Mouse (Mus musculus): ENCODE measurements around the gene Slc35e3.
"Not testable (repeated sequence)": the region's sequence is repeated elsewhere in the genome, so short reads cannot be mapped to it uniquely, and the experiment has no call there.

Slc35e3 gene

DNA sequence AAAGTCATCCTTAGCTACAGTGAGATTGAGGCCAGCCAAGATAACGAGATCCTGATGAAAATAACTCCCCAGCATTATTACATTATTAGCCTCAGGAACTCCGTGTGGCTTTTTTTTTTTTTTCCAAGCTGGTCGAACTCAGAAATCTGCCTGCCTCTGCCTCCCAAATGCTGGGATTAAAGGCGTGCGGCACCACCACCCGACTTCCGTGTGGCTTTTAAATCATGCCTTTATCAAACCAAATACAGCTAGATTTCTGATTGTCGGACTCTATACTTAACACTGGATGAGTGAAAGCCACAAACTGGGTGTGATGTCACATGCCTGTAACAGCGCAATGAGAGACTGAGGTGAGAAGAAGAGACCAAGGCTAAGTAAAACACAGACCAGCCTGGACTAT is 33.3 kb downstream of the Slc35e3 start:
- DNase-seq (ENCODE audit: extremely low spot score), result no peak

DNA sequence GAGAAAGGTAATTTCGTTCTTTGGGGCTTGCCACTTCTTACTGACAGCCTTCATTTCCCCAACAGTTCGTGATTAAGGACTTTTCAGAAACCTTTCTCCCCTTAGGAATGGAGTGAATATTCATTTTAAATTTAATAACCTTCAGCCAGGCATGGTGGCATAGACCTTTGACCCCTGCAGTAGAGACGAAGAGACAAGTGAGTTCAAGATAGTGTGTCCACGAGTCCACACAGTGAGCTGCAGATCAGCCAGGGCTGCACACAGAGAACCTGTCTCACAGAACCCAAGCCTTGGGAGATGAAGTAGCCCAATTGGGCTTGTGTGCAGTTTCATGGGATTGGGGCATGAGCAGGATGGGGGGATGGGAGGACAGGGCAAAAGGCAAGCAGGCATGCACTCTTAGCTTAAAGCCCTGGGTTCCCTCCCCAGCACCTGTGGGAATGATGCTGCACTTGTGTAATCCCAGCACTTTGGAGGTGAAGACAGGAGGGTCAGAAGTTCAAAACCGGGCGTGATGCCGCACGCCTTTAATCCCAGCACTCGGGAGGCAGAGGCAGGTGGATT is 33.9 kb downstream of the Slc35e3 start:
- no peak for DNase-seq (ENCODE audit: extremely low spot score)

DNA sequence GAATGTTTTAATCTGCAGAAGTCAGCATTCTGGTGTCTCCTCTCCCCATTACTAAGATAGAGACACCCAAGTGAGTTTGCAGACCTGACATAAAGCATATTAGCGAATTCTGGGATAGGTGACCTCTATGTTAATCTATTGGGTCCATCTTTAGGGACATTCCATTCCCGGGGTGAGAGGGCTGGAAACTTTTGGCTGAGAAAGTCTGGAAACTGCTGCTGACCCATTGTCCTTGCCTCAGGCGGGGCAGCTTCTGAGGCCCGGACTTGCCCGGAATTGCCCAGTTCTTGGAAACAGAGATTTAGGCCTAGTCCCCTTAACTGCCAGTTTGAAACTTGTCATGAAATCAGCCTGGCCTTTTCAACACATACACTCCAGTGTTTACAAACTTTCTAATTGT is 34.8 kb downstream of the Slc35e3 start:
- no peak for DNase-seq (ENCODE audit: extremely low spot score)

DNA sequence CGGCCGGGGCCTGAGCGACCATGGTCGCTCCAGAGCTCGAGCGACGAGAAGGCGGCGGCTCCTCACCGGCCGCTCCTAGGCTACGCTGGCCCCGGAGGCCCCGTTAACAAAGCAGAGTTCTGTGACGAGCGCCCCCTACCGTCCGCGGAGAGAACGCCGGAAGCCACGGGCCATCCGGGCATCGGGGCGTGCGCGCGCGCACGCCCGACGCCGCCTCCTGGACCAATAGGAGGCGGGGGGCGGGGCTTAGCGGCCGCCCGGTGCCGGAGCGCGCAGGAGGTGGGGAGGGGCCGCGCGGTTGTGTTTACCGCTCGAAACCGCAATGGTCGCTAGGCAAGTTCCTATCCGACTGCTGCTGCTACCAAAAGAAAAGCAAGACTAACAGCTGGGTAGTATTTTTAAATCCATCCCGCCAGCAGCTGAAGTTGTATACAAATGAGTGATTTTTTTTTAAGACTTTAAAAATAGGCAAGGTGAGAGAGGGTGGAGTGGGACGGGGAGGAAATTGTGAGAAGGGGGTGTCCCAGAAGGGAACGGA is 35.5 kb downstream of the Slc35e3 start, which contains the start of gene Mdm2:
Gene Mdm2 (minus strand): TSS at position 155 of the 538 bp plus-strand sequence.
- DNase-seq (ENCODE audit: extremely low spot score), result peak; percentile 96

DNA sequence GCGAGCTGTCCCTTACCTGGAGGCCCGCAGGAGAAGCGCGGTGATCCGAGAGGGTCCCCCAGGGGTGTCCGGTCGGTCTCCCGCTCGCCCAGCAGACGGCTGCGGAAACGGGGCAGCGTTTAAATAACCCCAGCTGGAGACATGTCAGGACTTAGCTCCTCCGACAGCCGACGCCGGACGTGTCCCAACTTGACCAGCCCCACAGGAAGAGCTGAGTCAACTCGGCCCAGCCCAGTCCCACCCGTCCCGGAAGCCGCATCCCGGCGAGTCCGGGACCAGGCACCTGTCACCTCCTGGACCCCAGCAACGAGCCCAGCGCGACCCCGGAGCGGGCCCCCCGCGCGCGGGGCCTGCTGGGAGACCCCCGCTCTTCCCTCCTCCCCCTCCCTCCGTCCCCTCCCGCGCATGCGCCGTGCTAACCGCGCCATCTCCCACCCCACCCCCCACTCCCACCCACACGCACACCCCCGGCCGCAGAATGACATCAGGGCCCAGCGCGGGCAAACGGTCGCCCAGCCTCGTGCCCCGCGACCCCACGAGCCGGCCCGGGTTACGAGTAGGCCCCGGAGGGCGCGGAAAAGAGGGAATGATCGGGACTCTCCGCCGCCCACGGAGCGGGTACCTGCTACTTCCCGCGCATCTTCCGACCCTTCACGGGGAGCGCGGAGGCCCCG is 36.1 kb downstream of the Slc35e3 start:
- peak; percentile 89 for DNase-seq (ENCODE audit: extremely low spot score)

DNA sequence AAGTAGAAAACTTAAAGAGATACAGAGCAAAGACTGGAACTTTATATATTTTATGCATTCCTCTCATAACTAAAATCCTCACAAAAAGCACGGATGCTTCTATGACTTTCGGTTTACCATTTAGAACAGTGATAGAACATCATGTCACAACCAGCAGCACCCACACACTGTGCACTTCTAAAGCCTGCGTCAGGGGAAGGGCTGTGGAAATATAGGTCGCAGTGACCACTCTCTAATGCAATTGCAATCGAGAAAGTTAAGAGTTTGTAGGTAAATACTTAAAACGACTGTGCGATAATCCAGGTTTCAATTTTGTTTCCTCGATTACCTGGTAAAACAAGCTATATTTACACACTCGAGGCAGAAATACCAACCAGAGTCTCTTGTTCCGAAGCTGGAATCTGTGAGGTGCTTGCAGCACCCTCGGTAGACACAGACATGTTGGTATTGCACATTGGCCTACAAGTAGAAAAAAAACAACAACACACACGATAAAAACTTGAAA is 36.8 kb downstream of the Slc35e3 start:
- no peak for DNase-seq (ENCODE audit: extremely low spot score)

DNA sequence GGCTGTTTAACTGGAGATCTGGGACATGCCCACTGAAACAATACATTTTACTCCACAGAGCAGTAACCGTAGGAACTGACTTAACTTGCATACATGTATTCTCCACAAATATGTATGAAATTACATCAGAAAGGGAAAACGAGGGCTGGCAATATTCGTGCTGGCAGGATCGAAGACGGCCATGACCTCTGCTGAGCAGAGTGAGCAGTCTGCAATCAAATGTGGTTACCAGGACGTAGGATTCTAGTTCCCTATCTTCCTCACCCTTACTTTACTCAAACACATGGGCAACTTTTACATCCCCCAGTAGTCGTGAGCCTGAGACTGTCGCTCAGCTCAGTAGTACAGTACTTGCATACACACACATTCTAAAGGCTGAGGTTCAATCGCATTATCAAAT is 37.3 kb downstream of the Slc35e3 start:
- no peak for DNase-seq (ENCODE audit: extremely low spot score)

DNA sequence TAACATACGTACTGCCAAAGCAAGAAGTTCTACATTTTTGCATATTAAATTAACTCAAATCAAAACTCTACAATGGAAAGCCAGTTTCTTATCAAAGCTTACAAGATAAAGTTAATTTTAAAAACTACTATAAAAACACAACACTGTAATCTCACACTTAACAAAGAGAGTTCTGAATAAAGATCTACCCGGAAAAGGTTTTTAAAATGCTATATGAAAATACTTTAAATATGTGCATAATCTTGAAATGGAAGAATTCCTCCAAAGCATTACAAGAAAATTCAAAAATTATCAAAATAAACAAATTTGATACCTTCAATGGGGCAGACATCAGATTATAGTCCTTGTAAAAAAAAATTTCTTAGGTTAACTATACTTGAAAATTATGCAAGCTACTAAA is 37.8 kb downstream of the Slc35e3 start:
- DNase-seq (ENCODE audit: extremely low spot score), result no peak

DNA sequence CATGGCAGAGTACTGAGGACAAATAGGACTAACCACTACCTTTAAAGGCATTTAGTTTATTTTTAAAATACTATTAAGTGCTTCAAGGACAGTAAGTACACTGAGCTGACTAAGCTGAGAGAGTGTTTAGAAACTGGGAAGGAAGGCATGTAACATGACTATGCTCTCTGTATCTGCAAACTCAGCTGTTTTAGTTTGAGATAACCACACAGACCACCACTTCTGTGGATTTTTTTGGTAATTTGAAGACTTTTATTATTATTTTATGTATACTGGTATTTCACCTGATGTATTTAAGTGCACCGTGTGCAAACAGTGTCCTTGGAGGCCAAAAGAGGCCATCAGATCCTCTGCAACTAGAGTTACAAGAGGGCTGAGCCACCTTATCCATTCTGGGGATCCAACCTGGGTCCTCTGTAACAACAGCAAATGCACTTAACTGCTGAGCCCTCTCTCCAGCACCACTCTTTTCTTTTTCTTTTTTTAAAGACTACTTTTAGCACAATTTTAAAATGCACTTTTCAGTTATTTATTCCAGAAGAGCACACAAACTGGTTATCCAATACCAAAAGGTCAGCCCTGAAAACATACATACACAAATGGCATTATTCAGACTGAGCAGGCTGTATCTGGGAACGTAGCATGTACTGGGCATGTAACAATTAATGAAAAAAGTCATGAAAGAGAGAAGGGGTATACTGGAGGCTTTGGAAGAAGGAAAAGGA is 38.9 kb downstream of the Slc35e3 start:
- no peak for DNase-seq (ENCODE audit: extremely low spot score)

DNA sequence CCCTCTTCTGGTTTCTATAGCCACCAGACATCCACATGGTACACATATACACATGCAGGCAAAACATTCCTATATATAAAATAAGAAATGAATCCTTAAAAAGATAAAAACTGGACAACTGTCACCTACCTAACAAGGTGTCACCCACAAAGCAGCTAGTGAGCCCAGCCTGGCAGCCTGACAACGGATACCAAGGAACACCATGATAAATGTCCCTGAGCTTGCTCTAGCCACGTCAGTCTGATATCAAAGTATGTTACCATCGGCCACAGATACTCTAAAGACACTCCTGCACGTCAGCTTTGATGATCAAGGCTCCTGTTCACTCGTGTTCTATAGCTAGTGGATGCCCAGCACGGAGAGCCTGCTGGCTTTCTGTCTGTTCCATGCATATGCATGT is 39.7 kb downstream of the Slc35e3 start:
- DNase-seq (ENCODE audit: extremely low spot score), result no peak

DNA sequence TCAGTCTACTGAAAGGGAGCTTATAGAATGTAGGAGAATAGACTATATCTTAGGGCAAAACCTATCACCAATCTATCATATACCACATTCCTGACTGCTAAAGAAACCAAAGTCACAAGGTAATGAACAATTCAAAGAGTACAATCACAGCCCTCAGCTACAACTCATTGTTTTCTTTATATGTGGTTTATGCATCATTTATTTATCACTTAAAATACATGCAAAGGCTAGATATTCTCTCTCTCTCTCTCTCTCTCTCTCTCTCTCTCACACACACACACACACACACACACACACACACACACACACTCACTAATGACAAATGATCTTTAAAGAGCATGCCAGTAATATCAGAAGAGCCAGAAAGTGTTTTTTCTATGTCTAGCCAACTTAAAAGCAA is 40.4 kb downstream of the Slc35e3 start:
- DNase-seq (ENCODE audit: extremely low spot score), result no peak

DNA sequence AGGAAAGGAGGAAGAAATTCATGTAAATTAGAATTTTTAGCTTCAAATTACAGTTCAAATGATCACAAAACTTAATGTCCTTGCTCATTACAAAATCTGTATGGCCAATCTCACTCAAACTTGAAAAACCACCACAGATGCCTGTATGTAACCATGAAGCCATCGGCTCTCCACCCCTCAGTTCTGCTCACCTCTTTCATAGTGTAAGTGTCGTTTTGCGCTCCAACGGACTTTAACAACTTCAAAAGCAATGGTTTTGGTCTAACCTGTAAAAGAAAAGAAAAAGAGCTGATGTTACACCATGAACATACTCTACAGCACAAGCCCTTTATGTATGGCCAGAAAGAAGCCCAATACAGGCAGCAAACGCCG is 41.2 kb downstream of the Slc35e3 start:
- no peak for DNase-seq (ENCODE audit: extremely low spot score)

DNA sequence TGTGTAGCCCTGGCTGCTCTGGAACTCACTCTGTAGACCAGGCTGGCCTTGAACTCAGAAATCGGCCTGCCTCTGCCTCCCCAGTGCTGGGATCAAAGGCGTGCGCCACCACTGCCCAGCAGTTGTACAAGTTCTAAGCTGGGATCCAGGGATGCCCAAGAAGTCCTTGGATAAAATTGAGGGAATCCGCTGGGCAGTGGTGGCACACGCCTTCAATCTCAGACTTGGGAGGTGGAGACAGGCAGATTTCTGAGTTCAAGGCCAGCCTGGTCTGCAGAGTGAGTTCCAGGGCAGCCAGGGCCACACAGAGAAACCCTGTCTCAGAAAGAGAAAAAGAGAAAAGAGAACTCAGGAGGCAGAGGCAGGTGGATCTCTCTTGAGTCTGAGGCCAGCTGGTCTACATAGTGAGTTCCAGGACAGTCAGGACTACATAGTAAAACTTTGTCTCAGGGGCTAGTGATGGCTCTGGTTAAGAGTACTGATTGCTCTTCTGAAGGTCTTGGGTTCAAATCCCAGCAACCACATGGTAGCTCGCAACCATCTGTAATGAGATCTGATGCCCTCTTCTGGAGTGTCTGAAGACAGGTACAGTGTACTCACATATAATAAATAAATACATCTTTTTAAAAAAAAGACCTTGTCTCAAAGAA is 41.7 kb downstream of the Slc35e3 start:
- not testable (repeated sequence) for DNase-seq (ENCODE audit: extremely low spot score)

DNA sequence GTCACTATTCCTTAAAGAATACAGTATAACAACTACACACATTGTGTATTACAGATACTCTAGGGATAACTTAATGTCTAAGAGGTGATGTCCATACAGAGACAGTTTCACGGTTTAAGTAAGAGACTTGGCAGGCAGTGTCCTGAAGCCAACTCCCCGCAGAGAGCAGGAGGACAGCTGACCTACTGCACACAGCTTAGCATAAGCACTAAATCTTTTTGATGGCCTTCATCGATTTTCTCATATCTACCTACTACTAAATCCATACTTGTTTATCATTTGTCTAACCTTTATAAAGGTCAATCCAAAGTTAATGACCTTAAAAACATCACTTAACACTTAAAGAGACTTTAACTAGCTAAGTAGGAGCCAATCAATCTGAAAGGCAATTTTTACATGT is 42.7 kb downstream of the Slc35e3 start:
- DNase-seq (ENCODE audit: extremely low spot score), result no peak

DNA sequence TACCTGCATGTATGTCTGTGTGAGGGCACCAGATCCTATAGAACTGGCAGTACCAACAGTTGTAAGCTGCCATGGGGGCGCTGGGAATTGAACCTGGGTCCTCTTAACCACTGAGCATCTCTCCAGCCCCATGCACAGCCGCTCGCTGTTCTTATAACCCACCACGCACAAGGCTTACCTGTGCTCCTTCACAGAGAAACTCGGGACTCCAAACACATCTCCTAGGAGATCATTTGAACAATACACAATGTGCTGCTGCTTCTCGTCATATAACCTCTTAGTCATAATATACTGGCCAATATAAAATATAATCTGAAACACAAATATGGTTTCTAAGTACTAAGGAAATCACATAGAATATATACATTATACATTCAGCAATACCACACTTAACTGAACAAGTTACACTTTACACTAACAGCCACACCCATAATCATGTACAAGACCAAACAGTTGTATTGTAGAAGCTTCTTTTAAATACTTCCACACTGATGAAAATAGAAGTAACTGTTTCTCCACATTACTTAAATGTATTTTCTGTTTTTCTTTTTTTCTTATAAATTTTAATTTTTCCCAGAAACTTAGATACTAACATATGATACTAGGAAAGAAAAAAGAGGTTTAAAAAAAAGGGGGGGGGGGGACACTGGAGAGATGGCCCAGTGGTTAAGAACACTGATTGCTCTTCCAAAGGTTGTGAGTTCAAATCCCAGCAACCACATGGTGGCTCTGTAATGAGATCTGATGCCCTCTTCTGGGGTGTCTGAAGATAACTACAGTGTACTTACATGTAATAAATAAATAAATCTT is 43.9 kb downstream of the Slc35e3 start:
- DNase-seq (ENCODE audit: extremely low spot score), result no peak

DNA sequence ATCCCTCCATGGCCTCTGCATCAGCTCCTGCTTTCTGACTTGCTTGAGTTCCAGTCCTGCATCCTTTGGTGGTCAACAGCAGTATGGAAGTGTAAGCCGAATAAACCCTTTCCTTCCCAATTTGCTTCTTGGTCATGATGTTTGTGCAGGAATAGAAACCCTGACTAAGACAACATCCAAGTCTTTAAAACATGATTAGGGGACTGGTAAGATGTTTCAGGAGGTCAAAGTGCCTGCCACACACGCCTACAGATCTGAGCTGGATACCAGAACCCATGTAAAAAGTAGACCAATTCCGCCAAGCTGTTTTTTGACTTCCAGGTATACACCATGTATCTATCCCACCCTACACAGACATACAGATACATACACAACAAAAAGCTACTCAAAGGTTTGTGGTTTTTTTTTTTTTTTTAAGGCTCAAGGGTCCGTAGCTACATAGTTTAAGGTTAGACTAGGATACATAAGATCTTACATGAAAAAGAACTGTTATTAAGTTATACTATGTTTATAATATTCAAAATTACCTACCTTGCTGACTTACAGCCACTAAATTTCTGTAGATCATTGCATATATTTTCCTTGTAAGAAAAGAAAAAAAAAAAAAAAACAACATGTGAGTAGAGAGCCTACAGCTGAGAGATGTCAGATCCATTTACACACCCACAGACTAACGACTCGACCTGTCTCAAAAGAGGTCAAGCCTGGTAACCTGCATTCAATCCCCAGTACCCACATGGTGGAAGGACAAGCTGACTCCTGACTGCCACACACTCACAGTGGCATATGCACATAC is 44.9 kb downstream of the Slc35e3 start:
- DNase-seq (ENCODE audit: extremely low spot score), result no peak

DNA sequence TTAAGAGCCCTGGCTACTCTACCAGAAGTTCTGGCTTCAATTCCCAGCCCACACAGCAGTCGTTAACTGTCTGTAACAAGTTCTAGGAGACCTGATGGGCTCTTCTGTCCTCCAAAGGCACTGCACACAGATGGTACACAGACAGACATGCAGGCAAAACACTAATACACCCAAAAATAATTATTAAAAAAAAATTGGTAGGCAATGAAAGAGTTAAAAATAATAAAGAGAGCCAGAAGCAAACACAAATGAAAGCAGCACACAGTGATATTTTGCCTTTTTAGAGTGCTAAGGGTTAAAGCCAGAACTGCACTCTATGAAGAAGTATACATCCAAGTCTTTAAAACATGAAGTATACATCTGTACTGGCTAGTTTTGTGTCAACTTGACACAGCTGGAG is 45.7 kb downstream of the Slc35e3 start:
- no peak for DNase-seq (ENCODE audit: extremely low spot score)

DNA sequence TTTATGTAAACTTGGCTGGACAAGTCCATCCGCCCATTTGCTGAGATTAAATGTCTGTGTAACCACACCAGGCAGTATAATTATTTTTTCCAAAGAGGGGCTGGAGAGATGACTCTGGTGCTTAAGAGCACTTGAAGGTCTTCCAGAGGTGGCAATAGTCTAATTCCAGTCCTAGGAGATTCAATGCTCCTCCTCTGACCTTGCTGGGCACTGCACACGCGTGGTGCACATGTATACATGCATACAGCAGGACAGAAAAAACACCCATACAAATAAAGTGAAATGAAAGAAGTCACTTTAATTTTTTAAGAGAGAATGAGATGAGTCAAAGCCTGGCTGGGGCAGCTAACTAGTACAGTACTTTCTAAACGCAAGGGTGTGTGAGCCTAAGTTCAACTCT is 46.3 kb downstream of the Slc35e3 start:
- no peak for DNase-seq (ENCODE audit: extremely low spot score)

DNA sequence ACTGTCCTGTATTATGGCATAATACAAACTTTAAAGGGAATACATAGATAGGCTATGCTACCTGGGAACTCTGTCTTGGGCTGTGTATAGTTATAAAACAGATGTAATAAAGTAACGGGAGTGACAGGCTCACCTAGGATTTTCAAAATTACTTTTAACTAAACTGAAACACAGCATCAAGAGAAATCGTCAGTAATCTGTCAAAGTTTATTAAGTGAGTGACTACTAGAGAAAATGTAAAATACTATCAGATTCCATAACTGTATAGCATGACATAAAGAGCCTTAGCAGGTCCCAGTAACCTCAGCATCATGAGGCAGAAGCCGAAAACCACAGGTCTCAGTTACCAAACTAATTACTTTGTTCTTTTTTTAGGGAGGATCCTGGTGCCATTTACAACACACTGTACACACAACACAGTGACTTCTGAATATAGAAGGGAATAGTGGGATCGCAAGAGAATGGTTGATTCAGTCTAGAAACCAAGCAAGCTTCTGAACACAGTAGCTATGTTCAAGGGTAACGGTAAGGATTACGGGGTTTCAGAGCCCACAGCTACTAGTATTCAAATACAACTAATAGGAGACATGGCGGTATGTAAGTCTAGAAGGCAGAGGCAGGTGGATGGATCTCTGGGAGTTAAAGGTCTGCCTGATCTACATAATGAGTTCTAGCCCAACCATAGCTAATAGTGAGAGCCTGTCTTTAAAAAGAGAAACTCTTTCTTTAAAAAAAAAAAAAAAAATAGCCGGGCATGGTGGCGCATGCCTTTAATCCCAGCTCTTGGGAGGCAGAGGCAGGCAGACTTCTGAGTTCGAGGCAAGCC is 47.6 kb downstream of the Slc35e3 start:
- DNase-seq (ENCODE audit: extremely low spot score), result no peak

All from embryo, embryonic 9.5 days (tissue).